Mouse (Mus musculus) thymus, postnatal 36 days (tissue): ENCODE measurements around the gene Agap2.
"Not testable (repeated sequence)": the region's sequence is repeated elsewhere in the genome, so short reads cannot be mapped to it uniquely, and the experiment has no call there.

Experiments used
- DNase-seq, 2 experiments: peaks; one replicate each; pipeline ENCODE4 v3.0.0; 2022; ENCODE audit warnings: mixed read lengths in 2 of 2

Gene Agap2

GRCm38 (mm10) chr10:127059968-127060916 is 14.8 kb upstream of the Agap2 start, which contains the start of gene March9:
TSS of gene March9 (minus strand) at chr10:127060184.
- DNase-seq, result peak; percentile 83 to 90

- DNase-seq, result no peak
These were observed 14.0 kb upstream of the Agap2 start for GRCm38 (mm10) chr10:127061085-127061484.

GRCm38 (mm10) chr10:127061513-127061912 is 13.6 kb upstream of the Agap2 start:
- no peak for DNase-seq

GRCm38 (mm10) chr10:127062101-127062500 is 13.0 kb upstream of the Agap2 start:
- DNase-seq, result not testable (repeated sequence)

GRCm38 (mm10) chr10:127062503-127062902 is 12.6 kb upstream of the Agap2 start:
- DNase-seq, result no peak

GRCm38 (mm10) chr10:127063239-127063872 is 11.7 kb upstream of the Agap2 start, which contains the start of gene Cdk4:
TSS of gene Cdk4 (plus strand) at chr10:127063534.
- DNase-seq, result peak; percentile 96 to 97

- DNase-seq, result peak; percentile 35 to 49
These were observed 10.9 kb upstream of the Agap2 start for GRCm38 (mm10) chr10:127063913-127064870.

- DNase-seq, result no peak
These were observed 9.1 kb upstream of the Agap2 start for GRCm38 (mm10) chr10:127065981-127066380.

GRCm38 (mm10) chr10:127066519-127067018 is 8.5 kb upstream of the Agap2 start:
- no peak for DNase-seq

- DNase-seq, result no peak
These were observed 6.6 kb upstream of the Agap2 start for GRCm38 (mm10) chr10:127068360-127069038.

GRCm38 (mm10) chr10:127069281-127070189 is 5.5 kb upstream of the Agap2 start:
- no peak for DNase-seq

GRCm38 (mm10) chr10:127070190-127071121 is 4.6 kb upstream of the Agap2 start, which contains the start of gene Tspan31:
TSS of gene Tspan31 (minus strand) at chr10:127070264.
- DNase-seq, result peak in 1 of 2 experiments; percentile 52

GRCm38 (mm10) chr10:127071203-127071602 is 3.9 kb upstream of the Agap2 start:
- no peak for DNase-seq

- DNase-seq, result not testable (repeated sequence)
These were observed 2.8 kb upstream of the Agap2 start for GRCm38 (mm10) chr10:127072270-127072669.

GRCm38 (mm10) chr10:127072969-127073368 is 2.1 kb upstream of the Agap2 start:
- DNase-seq, result not testable (repeated sequence)

- no peak for DNase-seq
These were observed 1.1 kb upstream of the Agap2 start for GRCm38 (mm10) chr10:127073981-127074380.

- DNase-seq, result peak in 1 of 2 experiments; percentile 19
These were observed 567 bp downstream of the Agap2 start for GRCm38 (mm10) chr10:127075651-127076050.

GRCm38 (mm10) chr10:127076082-127076481 is 998 bp downstream of the Agap2 start:
- DNase-seq, result peak; percentile 61 to 78

- DNase-seq, result peak in 1 of 2 experiments; percentile 7
These were observed 2.4 kb downstream of the Agap2 start for GRCm38 (mm10) chr10:127077515-127077914.
